Mouse (Mus musculus): ENCODE results near the gene Rhoc. TPM values are rescaled to one million over a fixed set of nuclear protein-coding genes. Genes with fewer than 3 reads are reported as not detected.

Gene Rhoc
- polyA plus RNA-seq, 1 experiment from 2014 or later = 41.1 TPM

DNA sequence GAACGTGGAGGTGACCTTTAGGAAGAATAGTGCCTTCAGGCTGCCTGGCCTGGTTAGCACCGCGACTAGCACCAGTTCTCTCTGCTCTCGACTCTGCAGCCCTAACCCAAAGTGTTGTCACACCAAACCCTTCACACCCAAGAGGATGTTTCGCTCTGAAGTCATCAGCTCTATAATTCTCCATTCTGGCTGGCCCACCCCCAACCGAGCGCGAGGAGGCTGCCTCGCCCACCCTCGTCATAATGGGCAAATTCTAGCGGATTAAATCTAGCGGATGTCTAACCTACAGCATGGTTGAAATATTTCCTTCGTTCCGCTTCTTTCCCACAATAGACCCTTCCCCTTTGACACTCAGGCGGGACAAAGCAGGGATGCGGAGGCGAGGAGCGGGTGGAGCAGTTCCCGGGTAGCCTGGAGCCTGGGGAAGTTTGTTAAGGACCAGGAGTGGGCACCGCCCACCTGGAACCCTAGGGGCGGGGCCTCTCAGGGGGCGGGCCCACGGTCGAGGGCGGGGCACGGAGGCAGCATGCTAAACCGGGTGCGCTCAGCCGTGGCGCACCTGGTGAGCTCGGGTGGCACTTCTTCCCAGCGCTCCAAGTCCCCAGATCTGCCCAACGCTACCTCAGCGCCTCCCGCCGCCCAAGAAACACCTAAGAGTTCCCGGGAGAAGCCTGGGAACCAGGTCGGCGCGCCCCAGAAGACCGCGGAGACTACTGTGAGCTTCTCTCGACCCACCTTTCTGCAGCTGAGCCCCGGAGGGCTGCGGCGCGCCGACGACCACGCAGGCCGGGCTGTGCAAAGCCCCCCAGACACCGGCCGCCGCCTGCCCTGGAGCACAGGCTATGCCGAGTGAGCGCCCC, 7.4 kb upstream of the Rhoc start, which contains the start of gene Ppm1j:
TSS of gene Ppm1j (plus strand) at position 496 of the 860 bp plus-strand sequence.
- Histone ChIP-seq H3K9me3 (ENCODE audit: control insufficient read depth, low read length) (no peaks in the 10 kb centered on the region), H3K4me1 (replicated peaks; ENCODE audit: control insufficient read depth, insufficient read depth, low read length) (peaks cover 21% of the 10 kb centered on the region)
- peak; percentile 62 for ATAC-seq

GRCm38 (mm10) chr3:104781471-104781903, 6.7 kb upstream of the Rhoc start, which contains the start of gene Fam19a3:
Gene Fam19a3, minus strand, starts transcription at chr3:104781840.
- no peak within 1 kb of the TSS for H3K27ac ChIP-seq (ENCODE audit: low read length)
- H3K36me3 ChIP-seq (ENCODE audit: control insufficient read depth, insufficient read depth) = no peaks in the 10 kb centered on the region
- H3K4me1 ChIP-seq (replicated peaks; ENCODE audit: control insufficient read depth, insufficient read depth, low read length) = peaks cover 21% of the 10 kb centered on the region
- peak within 1 kb of the TSS; percentile 48 for H3K4me3 ChIP-seq (replicated peaks; ENCODE audit: low read length)
- H3K27me3 ChIP-seq (replicated peaks; ENCODE audit: control insufficient read depth, insufficient read depth, low read length) = peaks cover 67% of the 10 kb centered on the region
- peak within 1 kb of the TSS; percentile 44 for H3K9ac ChIP-seq (replicated peaks; ENCODE audit: low read depth, low read length)
- no peaks in the 10 kb centered on the region for H3K9me3 ChIP-seq (ENCODE audit: control insufficient read depth, low read length)
- ATAC-seq = no peak
- peak within 1 kb of the TSS; percentile 89 for H3K4me2 ChIP-seq (ENCODE audit: low read length)
- WGBS = under 1% methylated on average over 26 of the region's 26 CpGs

More for the DNA sequence above, 7.4 kb upstream of the Rhoc start, which contains the start of gene Ppm1j:
- peak within 1 kb of the TSS; percentile 89 for H3K4me2 ChIP-seq (ENCODE audit: low read length)
- H3K4me3 ChIP-seq (replicated peaks; ENCODE audit: low read length) = peak within 1 kb of the TSS; percentile 48
- H3K27me3 ChIP-seq (replicated peaks; ENCODE audit: control insufficient read depth, insufficient read depth, low read length) = peaks cover 73% of the 10 kb centered on the region
- under 1% methylated on average over 55 of the region's 56 CpGs for WGBS
- H3K27ac ChIP-seq (ENCODE audit: low read length) = no peak within 1 kb of the TSS
- no peaks in the 10 kb centered on the region for H3K36me3 ChIP-seq (ENCODE audit: control insufficient read depth, insufficient read depth)
- H3K9ac ChIP-seq (replicated peaks; ENCODE audit: low read depth, low read length) = peak within 1 kb of the TSS; percentile 44

DNA sequence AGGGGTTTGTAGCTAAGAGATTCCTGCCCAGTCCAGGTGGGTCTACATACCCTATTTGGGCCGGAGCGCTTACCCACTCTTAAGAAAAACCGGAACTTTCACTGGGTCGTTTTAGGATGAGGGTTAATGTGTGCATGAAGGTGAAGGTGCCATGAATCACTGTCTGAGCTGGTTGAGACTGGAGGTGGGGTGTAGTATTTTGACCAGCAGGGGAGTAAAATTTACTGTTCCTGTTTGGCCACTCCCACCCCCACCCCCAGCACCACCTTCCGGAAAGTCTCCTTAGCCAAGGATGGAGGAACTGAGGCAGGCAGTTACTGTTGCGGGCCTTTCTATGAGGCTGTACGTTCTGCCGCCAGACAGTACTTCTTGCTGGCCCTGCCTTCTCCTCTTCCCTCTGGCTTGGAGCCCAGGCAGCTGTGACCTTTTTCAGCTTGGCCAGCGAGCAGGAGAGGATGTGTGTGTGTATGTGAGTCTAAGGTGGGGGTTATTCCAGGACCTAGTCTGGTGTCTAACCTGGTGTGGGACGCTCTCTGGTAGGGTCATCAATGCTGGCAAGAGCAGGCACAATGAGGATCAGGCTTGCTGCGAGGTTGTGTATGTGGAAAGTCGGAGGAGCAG, 6.0 kb upstream of the Rhoc start:
- Histone ChIP-seq H3K36me3 (ENCODE audit: control insufficient read depth, insufficient read depth) (no peaks in the 10 kb centered on the region), H3K4me2 (ENCODE audit: low read length) (no peak overlapping the region; the same call in 1 of the 2 replicates), H3K4me3 (replicated peaks; ENCODE audit: low read length) (peak overlapping the region; percentile 48; the same call in 1 of the 2 replicates), H3K27me3 (replicated peaks; ENCODE audit: control insufficient read depth, insufficient read depth, low read length) (peaks cover 60% of the 10 kb centered on the region), H3K9ac (replicated peaks; ENCODE audit: low read depth, low read length) (no peak overlapping the region), H3K4me1 (replicated peaks; ENCODE audit: control insufficient read depth, insufficient read depth, low read length) (peaks cover 18% of the 10 kb centered on the region), H3K27ac (ENCODE audit: low read length) (no peak overlapping the region), H3K9me3 (ENCODE audit: control insufficient read depth, low read length) (no peaks in the 10 kb centered on the region)
- no peak for ATAC-seq
- 14% methylated on average over 12 of the region's 12 CpGs for WGBS

GRCm38 (mm10) chr3:104783971-104784500, 4.1 kb upstream of the Rhoc start:
- no peak for ATAC-seq

DNA sequence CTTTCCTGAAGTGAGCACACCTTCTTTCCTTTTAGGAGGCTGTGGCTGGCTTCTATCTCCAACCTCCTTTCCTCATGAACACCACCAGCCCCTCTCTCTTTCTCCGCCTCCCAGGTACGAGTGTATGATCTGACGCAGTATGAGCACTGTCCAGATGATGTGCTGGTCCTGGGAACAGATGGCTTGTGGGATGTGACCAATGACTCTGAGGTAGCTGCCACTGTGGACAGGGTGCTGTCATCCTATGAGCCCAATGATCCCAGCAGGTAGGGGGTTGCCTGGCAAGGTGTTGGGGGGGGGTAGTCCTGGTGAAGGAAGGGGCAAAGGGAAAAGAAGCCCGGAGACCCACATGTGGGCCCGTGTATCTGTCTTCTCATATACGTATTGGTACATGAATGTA, 2.9 kb upstream of the Rhoc start:
- 83% methylated on average over 6 of the region's 6 CpGs for WGBS
- H3K27ac ChIP-seq (ENCODE audit: low read length) = no peak overlapping the region
- peaks cover 28% of the 10 kb centered on the region for H3K4me1 ChIP-seq (replicated peaks; ENCODE audit: control insufficient read depth, insufficient read depth, low read length)
- no peaks in the 10 kb centered on the region for H3K36me3 ChIP-seq (ENCODE audit: control insufficient read depth, insufficient read depth)
- no peak overlapping the region for H3K9ac ChIP-seq (replicated peaks; ENCODE audit: low read depth, low read length)
- ATAC-seq = no peak
- H3K4me3 ChIP-seq (replicated peaks; ENCODE audit: low read length) = no peak overlapping the region
- H3K4me2 ChIP-seq (ENCODE audit: low read length) = no peak overlapping the region
- peaks cover 42% of the 10 kb centered on the region for H3K27me3 ChIP-seq (replicated peaks; ENCODE audit: control insufficient read depth, insufficient read depth, low read length)
- no peaks in the 10 kb centered on the region for H3K9me3 ChIP-seq (ENCODE audit: control insufficient read depth, low read length)

More at GRCm38 (mm10) chr3:104783971-104784500, 4.1 kb upstream of the Rhoc start:
- H3K9me3 ChIP-seq (ENCODE audit: control insufficient read depth, low read length) = no peaks in the 10 kb centered on the region
- no peak overlapping the region for H3K4me2 ChIP-seq (ENCODE audit: low read length)
- peaks cover 52% of the 10 kb centered on the region for H3K27me3 ChIP-seq (replicated peaks; ENCODE audit: control insufficient read depth, insufficient read depth, low read length)
- no peak overlapping the region for H3K9ac ChIP-seq (replicated peaks; ENCODE audit: low read depth, low read length)
- WGBS = 46% methylated on average over 14 of the region's 14 CpGs
- H3K36me3 ChIP-seq (ENCODE audit: control insufficient read depth, insufficient read depth) = no peaks in the 10 kb centered on the region
- peaks cover 24% of the 10 kb centered on the region for H3K4me1 ChIP-seq (replicated peaks; ENCODE audit: control insufficient read depth, insufficient read depth, low read length)
- H3K4me3 ChIP-seq (replicated peaks; ENCODE audit: low read length) = no peak overlapping the region
- no peak overlapping the region for H3K27ac ChIP-seq (ENCODE audit: low read length)

GRCm38 (mm10) chr3:104788561-104789311, 561 bp downstream of the Rhoc start:
- Histone ChIP-seq H3K4me2 (ENCODE audit: low read length) (peak overlapping the region; percentile 95), H3K4me1 (replicated peaks; ENCODE audit: control insufficient read depth, insufficient read depth, low read length) (peaks cover 18% of the 10 kb centered on the region), H3K27me3 (replicated peaks; ENCODE audit: control insufficient read depth, insufficient read depth, low read length) (peaks cover 8% of the 10 kb centered on the region; the same call in 1 of the 2 replicates), H3K9ac (replicated peaks; ENCODE audit: low read depth, low read length) (peak overlapping the region; percentile 67), H3K9me3 (ENCODE audit: control insufficient read depth, low read length) (no peaks in the 10 kb centered on the region), H3K27ac (ENCODE audit: low read length) (peak overlapping the region; percentile 29; the same call in 1 of the 2 replicates), H3K4me3 (replicated peaks; ENCODE audit: low read length) (peak overlapping the region; percentile 58), H3K36me3 (ENCODE audit: control insufficient read depth, insufficient read depth) (no peaks in the 10 kb centered on the region)
- peak; percentile 80 for ATAC-seq
- under 1% methylated on average over 40 of the region's 52 CpGs for WGBS

- Histone ChIP-seq H3K9me3 (ENCODE audit: control insufficient read depth, low read length) (no peaks in the 10 kb centered on the region), H3K27ac (ENCODE audit: low read length) (peak overlapping the region; percentile 29; the same call in 1 of the 2 replicates), H3K4me2 (ENCODE audit: low read length) (peak overlapping the region; percentile 95), H3K9ac (replicated peaks; ENCODE audit: low read depth, low read length) (peak overlapping the region; percentile 67), H3K4me1 (replicated peaks; ENCODE audit: control insufficient read depth, insufficient read depth, low read length) (peaks cover 23% of the 10 kb centered on the region), H3K4me3 (replicated peaks; ENCODE audit: low read length) (peak overlapping the region; percentile 58), H3K27me3 (replicated peaks; ENCODE audit: control insufficient read depth, insufficient read depth, low read length) (0 out of 2 replicates have a peak, but pooled peaks cover 4% of the 10 kb centered on the region), H3K36me3 (ENCODE audit: control insufficient read depth, insufficient read depth) (no peaks in the 10 kb centered on the region)
- WGBS = 3% methylated on average over 10 of the region's 10 CpGs
- peak; percentile 24; the same call in 1 of the 2 replicates for ATAC-seq
These were observed 1.1 kb downstream of the Rhoc start for GRCm38 (mm10) chr3:104789312-104789605.

DNA sequence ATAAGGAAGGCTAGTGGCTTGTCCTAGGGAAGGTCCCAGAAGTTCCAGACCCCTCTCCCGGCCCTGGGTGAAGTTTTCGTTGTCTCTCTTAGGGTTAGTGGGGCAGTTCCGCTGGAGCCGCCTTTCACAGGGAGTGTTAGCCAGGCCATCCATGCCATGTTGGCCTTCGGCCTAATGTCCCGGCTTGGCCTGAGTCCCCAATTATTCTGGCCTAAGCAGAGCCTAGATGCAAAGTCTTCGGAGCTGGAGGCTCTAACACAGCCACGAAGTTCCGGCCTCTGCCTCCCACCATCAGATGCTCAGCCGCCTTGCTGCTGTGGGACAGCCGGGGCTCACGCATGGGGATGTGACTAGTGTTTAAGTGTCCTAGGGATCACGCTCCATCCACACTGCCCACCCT, 1.6 kb downstream of the Rhoc start:
- ATAC-seq = no peak
- 36% methylated on average over 13 of the region's 13 CpGs for WGBS
- Histone ChIP-seq H3K4me2 (ENCODE audit: low read length) (peak overlapping the region; percentile 95), H3K27me3 (replicated peaks; ENCODE audit: control insufficient read depth, insufficient read depth, low read length) (0 out of 2 replicates have a peak, but pooled peaks cover 4% of the 10 kb centered on the region), H3K36me3 (ENCODE audit: control insufficient read depth, insufficient read depth) (no peaks in the 10 kb centered on the region), H3K9me3 (ENCODE audit: control insufficient read depth, low read length) (no peaks in the 10 kb centered on the region), H3K9ac (replicated peaks; ENCODE audit: low read depth, low read length) (peak overlapping the region; percentile 6; the same call in 1 of the 2 replicates), H3K4me1 (replicated peaks; ENCODE audit: control insufficient read depth, insufficient read depth, low read length) (peaks cover 27% of the 10 kb centered on the region), H3K4me3 (replicated peaks; ENCODE audit: low read length) (peak overlapping the region; percentile 58), H3K27ac (ENCODE audit: low read length) (no peak overlapping the region)
